Mouse (Mus musculus) liver, embryonic 12.5 days (tissue): Measurements from ENCODE around the gene Gm9887. TPM values are rescaled to one million over a fixed set of nuclear protein-coding genes. Genes with fewer than 3 reads are reported as not detected.
A peak's percentile ranks its signal among the peaks of the same experiment; 100 is the strongest.

ENCODE experiments used
- ATAC-seq: fragments of 200-750 bp; cut with Nextera tagmentation; 2 replicates; pipeline ENCODE4 v1.8.0; 2017; ENCODE audit warnings: moderate number of reproducible peaks, mild to moderate bottlenecking, moderate library complexity
- H3K27ac ChIP-seq: fragments of 300-500 bp; sonication (generic); 2 replicates; pipeline ENCODE4 v1.5.1; 2016; ENCODE audit warnings: mild to moderate bottlenecking
- H3K27me3 ChIP-seq: fragments of 300-500 bp; sonication (generic); replicated peaks from 2 replicates; pipeline ENCODE4 v1.6.1; 2016; ENCODE audit warnings: mild to moderate bottlenecking, moderate library complexity
- H3K36me3 ChIP-seq: fragments of 300-500 bp; sonication (generic); 2 replicates; pipeline ENCODE4 v1.6.1; 2016; ENCODE audit warnings: mild to moderate bottlenecking, moderate library complexity
- H3K4me1 ChIP-seq: fragments of 300-500 bp; sonication (generic); 2 replicates; pipeline ENCODE4 v1.6.1; 2016
- H3K4me2 ChIP-seq: fragments of 300-500 bp; sonication (generic); 2 replicates; pipeline ENCODE4 v1.6.1; 2016; ENCODE audit warnings: mild to moderate bottlenecking, moderate library complexity
- H3K4me3 ChIP-seq: fragments of 300-500 bp; sonication (generic); 2 replicates; pipeline ENCODE4 v1.5.1; 2016; ENCODE audit warnings: mild to moderate bottlenecking, moderate library complexity
- H3K9ac ChIP-seq: fragments of 300-500 bp; sonication (generic); 2 replicates; pipeline ENCODE4 v1.6.1; 2016; ENCODE audit warnings: mild to moderate bottlenecking, moderate library complexity
- H3K9me3 ChIP-seq: fragments of 300-500 bp; sonication (generic); replicated peaks from 2 replicates; pipeline ENCODE4 v1.6.1; 2016; ENCODE audit warnings: mild to moderate bottlenecking, moderate library complexity
- WGBS: fragments of 180-500 bp; shearing (Covaris S2); methylation state at CpG from one replicate; pipeline ENCODE4 v1.1.7; 2016; ENCODE audit not compliant: insufficient replicate concordance; 5-methylcytosine and 5-hydroxymethylcytosine counted together
- polyA plus RNA-seq: library from polyadenylated mRNA; unstranded; fragments of >200 nt; fragmentation: Nextera tagmentation; extraction: Ambion mirVana; gene quantifications from 2 replicates; pipeline ENCODE4 v1.2.1, GENCODE M21; 2016

Gene Gm9887
- polyA plus RNA-seq = 2.1 and 2.3 TPM in 2 replicates

DNA sequence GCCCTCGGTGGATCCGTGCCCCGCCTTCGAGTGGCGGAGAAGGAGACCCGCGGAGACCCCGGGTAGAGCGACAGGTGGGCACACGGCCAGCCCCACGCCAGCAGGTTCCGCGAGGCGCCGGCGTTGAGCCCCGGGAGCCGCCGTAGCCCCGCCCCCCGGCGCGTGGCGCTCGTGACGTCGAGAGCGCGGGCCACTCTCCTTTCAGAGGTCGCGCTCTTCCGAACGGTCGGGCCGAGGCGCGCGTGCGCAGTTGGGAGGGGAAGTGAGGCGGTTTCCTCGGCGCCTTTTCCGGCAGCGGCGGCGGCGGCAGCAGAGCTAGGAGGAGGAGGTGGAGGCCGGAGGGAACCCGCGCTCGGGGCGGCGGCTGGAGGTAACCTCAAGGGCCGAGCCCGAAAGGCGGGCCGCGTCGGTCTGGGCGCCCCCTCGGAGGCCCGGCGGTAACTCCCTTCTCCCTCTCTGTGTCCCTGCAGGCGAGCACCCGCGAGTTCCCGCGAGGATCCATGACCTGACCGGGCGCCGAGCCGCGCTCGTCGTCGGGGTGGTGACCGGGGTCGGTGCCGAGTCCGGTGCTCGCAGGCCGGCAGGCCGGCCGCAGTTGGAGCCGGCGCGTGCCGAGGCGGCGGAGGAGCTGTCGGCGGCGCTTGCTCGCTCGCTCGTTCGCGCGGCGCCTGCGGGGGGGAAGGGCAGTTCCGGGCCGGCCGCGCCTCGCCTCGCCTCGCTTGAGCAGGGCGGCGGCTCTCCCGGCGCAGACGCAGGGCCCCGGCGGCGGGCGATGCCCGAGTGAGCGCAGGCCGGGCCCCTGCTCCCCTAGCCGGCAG is at the start of gene Gm9887, which contains the start of gene Arf6:
TSS of gene Gm9887 (minus strand) at position 605 of the 818 bp plus-strand sequence.
TSS of gene Arf6 (plus strand) at position 297 of the 818 bp plus-strand sequence.
- no peaks in the 10 kb centered on the region for H3K9me3 ChIP-seq
- peak within 1 kb of the TSS; percentile 92 for H3K4me2 ChIP-seq
- no peaks in the 10 kb centered on the region for H3K27me3 ChIP-seq
- H3K4me3 ChIP-seq = peak within 1 kb of the TSS; percentile 99
- H3K27ac ChIP-seq = peak within 1 kb of the TSS; percentile 99
- peaks cover 30% of the 10 kb centered on the region for H3K4me1 ChIP-seq
- ATAC-seq = peak; percentile 85
- WGBS = under 1% methylated on average over 119 of the region's 121 CpGs
- peaks cover 33% of the 10 kb centered on the region for H3K36me3 ChIP-seq
- H3K9ac ChIP-seq = peak within 1 kb of the TSS; percentile 100

- H3K9me3 ChIP-seq = no peaks in the 10 kb centered on the region
- H3K9ac ChIP-seq = no peak overlapping the region
- no peak overlapping the region for H3K4me3 ChIP-seq
- no peaks in the 10 kb centered on the region for H3K27me3 ChIP-seq
- H3K4me2 ChIP-seq = no peak overlapping the region
- no peaks in the 10 kb centered on the region for H3K36me3 ChIP-seq
- H3K27ac ChIP-seq = no peak overlapping the region
- ATAC-seq = no peak
- 0 out of 2 replicates have a peak, but pooled peaks cover 6% of the 10 kb centered on the region for H3K4me1 ChIP-seq
- 29% methylated on average over 3 of the region's 3 CpGs for WGBS
Measured at GRCm38 (mm10) chr12:69420716-69421115, 48.5 kb upstream of the Gm9887 start.

DNA sequence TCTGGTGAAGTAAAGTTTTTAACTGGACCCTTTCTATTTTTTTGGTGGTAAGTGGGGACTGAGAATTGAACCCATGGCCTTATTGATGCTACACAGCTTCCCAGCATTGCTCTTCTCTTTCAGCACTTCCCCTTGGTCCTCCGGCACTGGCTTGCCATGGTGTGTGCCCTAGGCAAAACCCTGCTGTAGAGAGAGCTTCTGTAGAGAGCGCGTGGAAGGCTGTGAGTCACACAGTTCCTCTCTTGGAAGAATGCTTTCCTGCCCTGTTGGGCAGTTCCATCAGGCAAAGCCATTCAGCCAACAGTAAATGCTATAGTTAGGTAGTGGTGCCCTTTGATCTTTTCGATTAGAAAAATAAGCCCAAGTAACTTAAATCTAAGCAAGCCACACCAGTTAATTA is 47.3 kb upstream of the Gm9887 start:
- H3K4me3 ChIP-seq = no peak overlapping the region
- no peak overlapping the region for H3K4me2 ChIP-seq
- H3K27me3 ChIP-seq = no peaks in the 10 kb centered on the region
- no peaks in the 10 kb centered on the region for H3K36me3 ChIP-seq
- no peak overlapping the region for H3K27ac ChIP-seq
- no peak overlapping the region for H3K9ac ChIP-seq
- ATAC-seq = no peak
- no peaks in the 10 kb centered on the region for H3K9me3 ChIP-seq
- 61% methylated on average over 4 of the region's 4 CpGs for WGBS
- H3K4me1 ChIP-seq = 0 out of 2 replicates have a peak, but pooled peaks cover 11% of the 10 kb centered on the region

- no peak overlapping the region for H3K4me2 ChIP-seq
Measured at GRCm38 (mm10) chr12:69419017-69419605, 46.9 kb upstream of the Gm9887 start.

GRCm38 (mm10) chr12:69418606-69419005 is 46.3 kb upstream of the Gm9887 start:
- Histone ChIP-seq H3K27me3 (no peaks in the 10 kb centered on the region), H3K9me3 (no peaks in the 10 kb centered on the region), H3K27ac (no peak overlapping the region), H3K36me3 (no peaks in the 10 kb centered on the region), H3K4me3 (no peak overlapping the region), H3K4me2 (no peak overlapping the region), H3K9ac (no peak overlapping the region), H3K4me1 (0 out of 2 replicates have a peak, but pooled peaks cover 11% of the 10 kb centered on the region)
- WGBS = 83% methylated on average over 13 of the region's 13 CpGs
- ATAC-seq = no peak

More at GRCm38 (mm10) chr12:69419017-69419605, 46.9 kb upstream of the Gm9887 start:
- Histone ChIP-seq H3K9ac (no peak overlapping the region), H3K9me3 (no peaks in the 10 kb centered on the region), H3K4me1 (0 out of 2 replicates have a peak, but pooled peaks cover 11% of the 10 kb centered on the region), H3K36me3 (no peaks in the 10 kb centered on the region), H3K4me3 (no peak overlapping the region), H3K27me3 (no peaks in the 10 kb centered on the region), H3K27ac (no peak overlapping the region)
- WGBS = 66% methylated on average over 14 of the region's 14 CpGs
- ATAC-seq = no peak

DNA sequence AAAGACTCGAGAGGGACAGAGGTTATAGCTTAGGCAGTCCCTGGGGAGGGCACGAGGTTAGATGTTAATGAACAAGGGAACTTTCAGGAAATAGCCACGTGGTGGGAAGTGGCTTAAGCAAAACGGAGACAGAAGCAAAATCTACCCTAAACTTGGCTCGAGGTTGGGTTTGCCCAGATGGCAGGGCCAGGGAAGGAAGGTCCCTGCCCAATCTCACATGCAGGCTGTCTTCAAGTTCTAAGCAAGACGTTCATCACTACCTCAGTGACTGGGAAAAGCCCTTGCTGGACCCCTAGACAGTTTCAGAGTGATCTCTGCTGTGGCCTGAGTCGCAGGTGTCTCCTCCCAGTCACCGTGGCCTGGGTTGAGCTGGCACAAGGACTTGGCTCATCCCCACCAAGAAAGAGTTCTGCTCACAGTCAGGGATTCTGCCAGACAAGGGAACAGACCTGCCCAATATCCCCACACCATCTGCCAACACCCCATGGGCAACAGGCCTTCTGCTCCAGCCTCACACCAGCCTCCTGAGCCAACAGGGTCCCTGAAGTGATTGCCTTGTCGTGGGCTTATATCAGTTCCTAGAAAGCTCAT is 45.5 kb upstream of the Gm9887 start:
- no peak for ATAC-seq
- Histone ChIP-seq H3K4me3 (no peak overlapping the region), H3K9ac (no peak overlapping the region), H3K4me1 (0 out of 2 replicates have a peak, but pooled peaks cover 11% of the 10 kb centered on the region), H3K27ac (no peak overlapping the region), H3K27me3 (no peaks in the 10 kb centered on the region), H3K4me2 (no peak overlapping the region), H3K9me3 (no peaks in the 10 kb centered on the region), H3K36me3 (no peaks in the 10 kb centered on the region)
- 41% methylated on average over 9 of the region's 9 CpGs for WGBS

DNA sequence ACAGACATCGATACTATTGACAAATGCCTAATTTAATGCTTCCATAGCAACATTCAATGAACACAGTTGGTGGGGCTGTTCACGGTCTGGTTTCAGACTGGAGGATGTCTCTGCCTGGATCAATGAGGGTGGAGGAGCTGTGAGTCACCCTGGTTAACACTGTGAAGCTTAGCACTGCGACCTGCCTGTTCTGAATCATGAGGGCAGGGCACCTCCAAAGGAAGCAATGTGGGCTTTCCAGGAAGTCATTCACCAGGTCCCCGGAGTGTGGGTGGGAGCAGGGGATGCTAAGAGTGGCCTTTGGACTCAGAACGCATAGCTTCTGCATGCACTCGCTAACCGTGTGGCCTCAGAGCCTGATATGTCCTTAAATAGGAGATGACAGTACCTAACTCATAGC is 44.5 kb upstream of the Gm9887 start:
- no peak overlapping the region for H3K9ac ChIP-seq
- no peaks in the 10 kb centered on the region for H3K9me3 ChIP-seq
- no peak overlapping the region for H3K27ac ChIP-seq
- H3K4me1 ChIP-seq = 0 out of 2 replicates have a peak, but pooled peaks cover 11% of the 10 kb centered on the region
- no peak overlapping the region for H3K4me3 ChIP-seq
- WGBS = 48% methylated on average over 7 of the region's 7 CpGs
- no peaks in the 10 kb centered on the region for H3K27me3 ChIP-seq
- no peaks in the 10 kb centered on the region for H3K36me3 ChIP-seq
- ATAC-seq = no peak
- H3K4me2 ChIP-seq = no peak overlapping the region

DNA sequence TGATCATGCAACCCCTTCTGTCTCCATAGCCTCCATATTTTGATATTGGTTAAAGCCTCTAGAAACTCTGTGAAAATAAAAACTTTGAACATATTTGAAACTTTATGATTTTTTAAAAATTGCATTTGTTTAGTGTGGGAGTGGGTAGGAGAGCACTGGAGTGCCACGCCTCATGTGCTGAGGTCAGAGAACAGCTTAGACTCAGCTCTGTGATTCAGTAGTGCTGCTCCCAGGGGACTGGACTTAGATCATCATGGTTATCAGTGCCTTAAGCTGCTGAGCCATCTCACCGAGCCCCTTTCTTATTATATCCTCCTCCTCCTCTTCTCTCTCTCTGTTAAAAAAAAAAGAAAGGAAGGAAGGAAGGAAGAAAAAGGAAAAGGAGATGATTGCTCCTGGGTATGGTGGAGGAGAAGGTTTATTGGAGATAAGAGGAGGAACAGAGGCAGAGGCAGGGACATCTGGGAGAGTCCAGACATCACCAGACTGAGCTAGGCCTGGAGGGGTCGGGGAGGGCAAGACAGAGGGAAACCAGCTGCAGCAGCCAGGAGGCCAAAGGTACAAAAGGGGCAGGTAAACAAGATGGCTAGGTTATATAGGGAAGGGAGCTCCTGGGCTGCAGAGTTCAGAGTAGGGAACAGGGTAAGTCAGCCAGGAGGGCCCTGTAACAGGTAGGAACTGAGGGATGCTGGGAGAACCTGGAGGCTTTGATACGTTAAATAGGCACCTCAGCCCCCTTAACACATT is 42.7 kb upstream of the Gm9887 start:
- WGBS = 53% methylated on average over 4 of the region's 4 CpGs
- H3K9me3 ChIP-seq = no peaks in the 10 kb centered on the region

DNA sequence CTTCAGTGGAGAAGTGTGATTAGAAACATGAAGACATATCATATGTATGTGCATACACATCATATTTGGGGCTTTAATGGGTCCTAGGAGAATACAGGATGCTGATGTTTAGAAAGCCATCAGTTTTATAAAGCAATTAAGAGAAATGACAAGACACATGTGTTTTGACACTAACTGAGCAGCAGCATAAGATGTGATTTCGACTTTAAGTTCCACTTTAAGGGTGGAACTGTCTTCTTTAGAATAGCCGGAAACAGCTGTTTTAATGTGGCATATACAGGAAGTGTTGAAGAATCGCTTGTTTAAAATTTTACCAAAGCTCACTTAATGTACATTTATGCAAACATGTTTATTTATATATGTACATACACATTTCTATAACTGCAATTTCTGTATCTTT is 41.0 kb upstream of the Gm9887 start:
- H3K27ac ChIP-seq = no peak overlapping the region

More for the DNA sequence above, 42.7 kb upstream of the Gm9887 start:
- Histone ChIP-seq H3K4me3 (no peak overlapping the region), H3K27ac (no peak overlapping the region), H3K4me1 (0 out of 2 replicates have a peak, but pooled peaks cover 5% of the 10 kb centered on the region), H3K9ac (no peak overlapping the region), H3K4me2 (no peak overlapping the region), H3K36me3 (no peaks in the 10 kb centered on the region), H3K27me3 (no peaks in the 10 kb centered on the region)
- ATAC-seq = no peak

GRCm38 (mm10) chr12:69411936-69412335 is 39.7 kb upstream of the Gm9887 start:
- H3K36me3 ChIP-seq = no peaks in the 10 kb centered on the region
- no peak for ATAC-seq
- H3K9ac ChIP-seq = no peak overlapping the region
- H3K27me3 ChIP-seq = no peaks in the 10 kb centered on the region
- H3K4me2 ChIP-seq = no peak overlapping the region
- WGBS = 40% methylated on average over 4 of the region's 4 CpGs
- no peak overlapping the region for H3K27ac ChIP-seq
- 0 out of 2 replicates have a peak, but pooled peaks cover 5% of the 10 kb centered on the region for H3K4me1 ChIP-seq
- H3K4me3 ChIP-seq = no peak overlapping the region
- no peaks in the 10 kb centered on the region for H3K9me3 ChIP-seq

More for the DNA sequence above, 41.0 kb upstream of the Gm9887 start:
- H3K27me3 ChIP-seq = no peaks in the 10 kb centered on the region
- H3K4me3 ChIP-seq = no peak overlapping the region
- H3K4me1 ChIP-seq = 0 out of 2 replicates have a peak, but pooled peaks cover 5% of the 10 kb centered on the region
- H3K9ac ChIP-seq = no peak overlapping the region
- no peaks in the 10 kb centered on the region for H3K36me3 ChIP-seq
- no peak overlapping the region for H3K4me2 ChIP-seq
- no peaks in the 10 kb centered on the region for H3K9me3 ChIP-seq
- no peak for ATAC-seq
- WGBS = 56% methylated on average over 3 of the region's 3 CpGs

DNA sequence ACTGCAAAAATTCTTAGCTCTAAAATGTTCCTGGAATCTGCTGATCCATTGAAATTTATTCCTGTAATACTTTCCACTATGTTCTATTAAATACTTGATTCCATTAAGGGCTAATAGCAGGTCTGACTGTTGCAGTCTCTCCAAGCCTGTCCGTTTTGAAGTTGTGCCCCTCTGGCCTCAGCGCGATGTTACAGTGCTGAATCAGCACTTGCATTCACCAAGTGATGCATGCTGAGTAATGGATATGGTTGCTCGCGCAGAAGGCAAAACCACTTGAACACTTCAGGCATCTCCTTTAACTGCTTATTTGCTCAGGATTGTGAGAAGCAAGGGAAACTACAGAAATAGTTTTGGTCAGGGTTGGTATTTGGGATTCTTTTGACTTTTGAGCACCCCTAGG is 38.5 kb upstream of the Gm9887 start:
- H3K4me3 ChIP-seq = no peak overlapping the region
- H3K4me2 ChIP-seq = no peak overlapping the region
- H3K9ac ChIP-seq = no peak overlapping the region
- ATAC-seq = no peak
- 75% methylated on average over 5 of the region's 5 CpGs for WGBS
- H3K9me3 ChIP-seq = no peaks in the 10 kb centered on the region
- H3K4me1 ChIP-seq = 0 out of 2 replicates have a peak, but pooled peaks cover 5% of the 10 kb centered on the region
- H3K27ac ChIP-seq = no peak overlapping the region
- H3K27me3 ChIP-seq = no peaks in the 10 kb centered on the region
- no peaks in the 10 kb centered on the region for H3K36me3 ChIP-seq
